Mouse (Mus musculus) left cerebral cortex, postnatal 25 days (tissue): ENCODE data around the gene Mogat1. TPM values are rescaled to one million over a fixed set of nuclear protein-coding genes. Genes with fewer than 3 reads are reported as not detected.
"Not testable (repeated sequence)": the region's sequence is repeated elsewhere in the genome, so short reads cannot be mapped to it uniquely, and the experiment has no call there.

Experiments used
- DNase-seq, 2 experiments: peaks; one replicate each; pipeline ENCODE4 v3.0.0; 2022; ENCODE audit warnings: low spot score in 2 of 2, mixed read lengths in 1 of 2
- intact Hi-C: fragments of 180-260 bp; cut with DNase I; formaldehyde crosslinking; loops from one replicate; pipeline ENCODE4 v1.15.1; 2025
- total RNA-seq, 2 experiments: library from RNA; stranded (reverse); gene quantifications; 2 replicates each; pipeline ENCODE4 v1.2.3; 2021

Mogat1 gene
- not detected for total RNA-seq

DNA sequence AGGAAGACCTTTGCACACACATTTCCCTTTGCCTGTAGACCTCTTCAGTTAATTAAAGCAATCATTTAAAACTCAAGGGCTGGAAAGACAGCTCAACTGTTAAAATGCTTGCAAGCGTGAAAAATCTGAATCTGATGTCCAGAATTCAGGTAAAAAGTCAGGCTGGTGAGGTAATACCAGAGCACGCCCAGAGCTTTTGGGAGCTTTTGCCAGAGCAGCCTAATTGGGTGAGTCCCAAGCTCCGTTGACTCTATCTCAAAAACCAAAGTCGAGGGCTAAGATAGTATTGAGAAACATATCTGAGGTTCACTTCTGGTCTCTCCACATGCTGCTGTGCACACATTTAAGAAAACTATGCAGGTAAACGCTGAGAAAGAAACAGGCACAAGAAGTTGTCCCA lies at the start of gene Mogat1:
Gene Mogat1, plus strand, starts transcription at position 130 of the 400 bp plus-strand sequence.
- no peak for DNase-seq
- intact Hi-C loops, result no loop called here

DNA sequence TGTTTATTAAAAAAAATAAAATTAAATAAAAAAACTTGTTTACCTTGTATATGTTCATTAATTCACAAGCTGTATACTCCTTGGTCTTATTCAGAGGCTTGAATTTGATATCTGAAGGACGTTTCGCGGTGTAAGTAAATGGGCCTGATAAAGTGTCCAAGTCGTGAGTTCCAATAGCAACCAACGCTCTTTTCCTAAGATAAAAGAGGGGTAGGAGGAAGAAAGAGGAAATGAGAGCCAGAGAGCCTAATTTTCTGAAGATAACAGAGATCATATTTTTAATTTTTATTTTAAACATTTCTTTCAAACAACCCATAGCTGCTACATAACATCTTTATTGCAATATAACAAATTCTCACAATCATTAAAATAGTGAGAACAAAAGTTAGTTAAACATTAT lies 38.4 kb upstream of the Mogat1 start:
- DNase-seq, result no peak
- intact Hi-C loops, result no loop called here

DNA sequence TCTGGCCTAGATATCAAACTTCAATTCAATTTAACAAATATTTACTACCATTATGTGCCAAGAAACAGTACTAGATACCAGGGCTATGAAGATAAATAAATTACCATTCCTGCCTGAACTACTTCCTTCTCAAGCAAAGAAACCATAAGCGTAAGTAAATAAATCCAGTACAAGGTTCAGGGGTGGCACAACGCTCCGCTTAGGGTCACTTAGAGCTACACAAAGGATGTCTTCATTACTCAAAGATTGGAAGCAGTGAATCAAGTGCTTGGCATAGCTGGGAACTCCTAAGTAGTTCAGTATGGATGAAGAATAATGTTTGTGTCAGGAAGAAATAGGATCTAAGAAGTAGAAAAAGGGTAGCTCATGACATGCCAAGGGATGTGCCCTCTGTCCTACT lies 27.4 kb upstream of the Mogat1 start:
- no peak for DNase-seq
- intact Hi-C loops, result no loop called here

DNA sequence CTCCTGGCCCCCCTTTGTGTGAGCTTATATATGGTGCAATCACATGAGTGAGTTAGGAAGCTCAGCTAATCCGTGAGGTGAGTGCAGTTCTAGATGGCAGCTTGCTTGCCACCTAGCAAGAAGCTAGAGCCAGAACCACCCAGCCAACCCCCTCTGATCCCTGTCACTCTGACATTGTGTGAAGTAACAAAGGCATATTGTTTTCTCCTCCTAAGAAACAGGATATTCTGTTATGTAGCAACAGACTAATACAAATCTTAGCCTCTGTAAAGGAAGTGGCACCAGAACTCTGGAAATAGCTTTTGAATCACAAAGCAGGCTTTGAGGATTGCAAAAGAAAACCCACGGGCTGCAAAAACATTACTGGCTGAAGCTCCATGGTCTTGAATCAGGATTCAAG lies 26.4 kb upstream of the Mogat1 start:
- intact Hi-C loops, result no loop called here

DNA sequence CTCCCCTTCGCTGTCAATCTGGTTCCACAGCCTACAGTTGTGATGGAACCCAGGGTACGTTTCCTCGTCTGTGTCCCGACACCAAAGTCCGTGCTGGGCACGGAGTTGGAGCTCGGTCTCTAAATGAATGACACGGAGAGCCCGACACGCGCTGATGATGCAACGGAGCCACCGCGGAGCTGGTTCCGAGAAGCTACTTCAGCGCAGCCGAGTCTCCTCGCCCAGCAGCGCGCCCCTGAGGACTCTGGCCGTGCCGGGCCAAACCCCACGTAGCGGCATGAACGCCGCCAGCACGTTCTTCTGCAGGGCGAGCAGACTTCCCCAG lies 22.4 kb upstream of the Mogat1 start:
- no peak for DNase-seq
- intact Hi-C loops, result no loop called here

More for the DNA sequence above, 26.4 kb upstream of the Mogat1 start:
- no peak for DNase-seq

DNA sequence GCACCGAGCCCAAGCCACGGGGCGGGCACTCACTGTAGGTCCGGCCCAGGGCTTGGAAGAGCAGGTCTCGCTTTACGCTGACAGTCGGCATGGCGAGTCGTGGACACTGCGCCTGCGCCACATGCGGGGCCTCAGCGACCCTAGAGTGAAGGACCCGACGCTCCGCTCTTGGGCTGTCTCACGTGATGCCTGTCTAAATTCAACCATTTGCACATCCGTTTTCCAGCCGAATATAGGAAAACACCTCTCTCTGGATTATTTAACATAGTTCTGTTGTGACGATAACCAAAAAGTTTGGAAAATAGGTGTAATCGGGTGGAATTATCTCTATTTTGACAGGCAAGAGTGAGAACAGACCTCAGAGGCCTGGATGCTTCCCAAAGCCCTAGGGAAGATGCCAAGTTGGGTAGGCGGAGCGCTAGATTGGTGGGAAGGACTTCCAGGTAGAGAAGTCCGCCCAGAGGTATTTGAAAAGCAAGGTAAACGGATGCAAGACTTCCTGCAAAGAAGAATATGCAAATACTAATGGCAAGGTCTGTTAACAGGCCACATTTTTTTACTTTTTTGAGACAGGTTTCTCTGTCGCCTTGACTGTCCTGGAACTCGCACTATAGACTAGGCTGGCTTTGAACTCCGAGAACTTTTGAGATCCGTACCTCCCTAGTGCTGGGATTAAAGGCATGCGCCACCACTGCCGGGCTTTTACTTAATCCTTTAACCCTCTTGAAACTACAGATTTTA lies 21.9 kb upstream of the Mogat1 start, which contains the start of gene Farsb:
Gene Farsb, minus strand, starts transcription at position 146 of the 741 bp plus-strand sequence.
- peak; percentile 92 for DNase-seq
- intact Hi-C loops, result no loop called here

DNA sequence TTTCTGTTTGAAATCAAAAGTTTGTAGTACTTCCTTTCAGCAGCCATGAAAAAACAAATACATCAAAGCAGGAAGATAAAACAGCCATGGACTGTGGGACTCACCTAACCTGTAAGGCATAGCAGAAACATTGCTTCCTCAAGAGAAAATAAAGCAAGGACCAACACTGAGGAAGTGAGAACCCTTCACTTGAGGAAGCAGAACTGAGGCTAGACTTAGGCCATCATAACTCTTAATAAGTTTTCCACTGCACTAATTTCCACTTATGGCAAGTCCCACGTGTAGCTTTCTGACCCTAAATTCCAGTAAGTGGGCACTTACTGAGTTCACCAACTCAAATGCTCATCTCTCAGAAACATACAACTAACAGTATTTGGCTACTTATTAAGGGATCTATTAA lies 20.6 kb upstream of the Mogat1 start:
- intact Hi-C loops, result no loop called here
- DNase-seq, result no peak

DNA sequence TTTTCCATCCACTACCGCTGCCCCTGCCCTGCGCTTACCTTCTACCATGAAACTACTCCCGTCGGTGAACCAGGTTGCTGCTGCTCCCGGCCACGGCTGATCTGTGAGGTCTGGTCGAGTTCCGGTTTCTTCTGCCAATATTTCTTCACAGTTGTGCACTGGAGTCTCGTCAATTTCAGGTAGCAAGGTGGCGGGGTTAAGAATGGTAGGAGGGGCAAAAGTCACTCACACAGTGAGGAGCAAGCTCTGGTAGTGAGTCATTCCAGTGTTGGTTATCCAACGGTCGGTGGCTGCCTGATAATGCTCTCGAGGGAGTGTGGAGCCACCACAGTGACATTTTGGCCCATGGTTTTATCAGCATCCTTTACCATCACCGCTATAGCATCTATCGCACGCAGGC lies 9.8 kb upstream of the Mogat1 start:
- intact Hi-C loops, result no loop called here
- no peak for DNase-seq

DNA sequence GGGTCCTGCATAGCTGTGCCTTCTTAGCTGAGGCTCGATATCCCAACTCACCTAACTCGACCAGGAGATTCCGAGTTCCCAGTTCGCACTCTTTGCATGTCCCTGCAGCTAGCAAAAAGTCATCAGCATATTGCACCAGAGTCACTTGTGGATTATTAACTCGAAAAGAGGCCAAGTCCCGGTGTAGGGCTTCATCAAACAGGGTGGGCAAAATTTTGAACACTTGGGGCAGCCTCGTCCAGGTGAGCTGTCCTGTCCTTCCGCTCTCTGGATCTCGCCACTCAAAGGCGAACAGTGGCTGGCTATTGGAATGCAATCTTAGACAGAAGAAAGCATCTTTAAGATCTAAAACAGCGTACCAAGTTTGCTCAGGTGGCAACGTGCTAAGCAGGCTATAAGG lies 8.9 kb upstream of the Mogat1 start:
- intact Hi-C loops, DNase-seq: not testable (repeated sequence)

DNA sequence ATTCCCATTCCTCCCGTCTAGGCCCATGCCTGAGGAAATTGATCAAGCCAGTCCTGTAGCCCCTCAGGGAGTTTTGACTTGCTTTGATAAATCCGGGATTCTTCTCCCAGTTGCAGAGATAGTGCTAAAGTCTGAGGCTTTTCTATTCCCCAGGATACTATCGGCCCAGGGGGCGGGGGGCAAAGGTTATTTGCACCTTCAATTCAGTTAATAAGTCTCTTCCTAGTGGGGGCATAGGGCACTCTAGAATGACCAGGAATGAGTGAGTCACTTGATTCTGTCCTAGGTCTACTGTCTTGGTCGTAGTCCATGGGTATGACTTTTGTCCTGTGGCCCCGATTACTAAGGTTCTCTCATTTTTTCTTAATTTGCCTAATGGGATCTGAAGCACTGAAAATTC lies 8.3 kb upstream of the Mogat1 start:
- intact Hi-C loops, result no loop called here
- no peak for DNase-seq

DNA sequence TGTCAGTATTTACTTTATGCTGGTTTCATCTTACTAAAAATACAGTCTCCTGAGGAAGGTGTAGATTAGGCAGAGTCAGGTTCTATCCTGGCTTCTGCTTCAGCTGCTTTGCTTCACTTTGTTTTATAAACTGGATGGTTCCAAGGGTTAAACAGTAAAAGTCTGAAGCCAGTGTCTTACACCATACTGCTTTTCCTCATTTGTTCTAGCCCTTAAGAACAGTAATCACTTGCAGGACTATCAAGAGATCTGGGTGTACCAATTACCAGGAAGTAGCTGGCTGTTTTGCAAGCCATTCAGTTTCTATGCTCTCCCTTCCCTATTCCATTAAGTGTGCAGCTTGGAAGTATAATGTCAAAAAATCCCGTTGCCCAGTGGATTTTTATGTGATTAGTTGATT lies 3.7 kb upstream of the Mogat1 start:
- intact Hi-C loops, result no loop called here
- DNase-seq, result no peak

DNA sequence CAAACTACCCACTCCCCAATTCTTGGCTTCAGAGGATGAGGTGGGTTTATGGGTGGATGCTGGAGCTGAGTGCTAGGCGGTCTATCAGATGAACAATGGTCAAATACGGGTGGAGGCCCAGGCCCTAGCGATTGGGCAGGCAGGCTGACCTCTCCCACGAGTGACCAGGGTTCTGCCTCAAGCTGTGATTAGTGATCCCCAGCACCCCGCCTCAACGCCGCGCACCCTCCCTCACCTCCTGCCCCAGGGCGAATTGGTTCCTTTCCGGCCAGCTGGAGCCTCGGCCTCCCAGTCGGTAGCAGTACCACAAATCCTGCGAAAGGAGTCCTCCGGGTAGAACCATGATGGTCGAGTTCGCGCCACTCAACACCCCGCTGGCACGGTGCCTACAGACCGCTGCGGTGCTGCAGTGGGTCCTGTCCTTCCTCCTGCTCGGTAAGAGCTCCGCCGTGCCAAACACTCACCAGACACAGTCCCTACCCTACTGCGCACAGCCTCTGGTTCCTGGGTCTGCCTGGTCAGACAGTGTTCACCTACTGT lies 900 bp downstream of the Mogat1 start, which contains the start of gene BC035947:
Gene BC035947, minus strand, starts transcription at position 538 of the 540 bp plus-strand sequence.
- intact Hi-C loops, result no loop called here
- no peak for DNase-seq

DNA sequence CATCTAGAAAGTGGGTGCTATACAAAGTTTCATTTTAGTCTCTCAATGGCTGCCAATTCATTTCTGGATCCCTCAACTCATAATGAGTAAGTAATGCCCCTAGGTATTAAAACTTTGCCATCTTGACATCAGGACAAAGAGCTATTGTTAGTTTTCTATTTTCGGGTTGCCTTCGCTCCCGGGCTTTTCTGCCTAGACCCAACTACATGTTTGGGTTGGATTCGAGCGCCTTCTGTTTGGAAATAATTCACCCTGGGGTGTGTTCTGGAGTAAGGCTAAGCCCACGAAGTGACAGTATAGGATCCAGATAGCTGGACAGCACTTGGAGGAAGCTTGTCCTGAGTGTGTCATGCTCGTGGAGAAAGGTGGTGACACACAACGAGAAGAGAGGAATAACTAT lies 2.0 kb downstream of the Mogat1 start:
- no peak for DNase-seq
- intact Hi-C loops, result no loop called here

DNA sequence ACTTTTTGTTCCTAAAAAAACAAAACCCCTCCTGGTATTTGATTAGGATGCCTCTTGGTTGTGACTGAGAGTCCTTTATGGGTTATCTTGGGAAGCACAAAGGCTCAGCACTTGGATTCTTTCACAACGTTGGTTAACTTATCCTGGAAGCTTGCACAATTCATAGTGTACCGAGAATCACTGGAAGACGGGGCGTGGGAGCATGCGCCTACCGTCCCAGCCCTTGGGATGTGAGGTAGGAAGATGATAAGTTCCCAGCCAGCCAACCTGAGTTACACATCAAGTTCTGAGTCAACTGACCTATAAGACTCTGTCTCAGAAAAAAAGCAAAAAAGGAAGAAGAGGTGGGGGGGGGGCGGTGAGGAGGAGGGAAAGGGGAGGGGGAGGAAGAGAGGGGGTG lies 8.1 kb downstream of the Mogat1 start:
- intact Hi-C loops, result no loop called here
- peak in 1 of 2 experiments; percentile 5 for DNase-seq

DNA sequence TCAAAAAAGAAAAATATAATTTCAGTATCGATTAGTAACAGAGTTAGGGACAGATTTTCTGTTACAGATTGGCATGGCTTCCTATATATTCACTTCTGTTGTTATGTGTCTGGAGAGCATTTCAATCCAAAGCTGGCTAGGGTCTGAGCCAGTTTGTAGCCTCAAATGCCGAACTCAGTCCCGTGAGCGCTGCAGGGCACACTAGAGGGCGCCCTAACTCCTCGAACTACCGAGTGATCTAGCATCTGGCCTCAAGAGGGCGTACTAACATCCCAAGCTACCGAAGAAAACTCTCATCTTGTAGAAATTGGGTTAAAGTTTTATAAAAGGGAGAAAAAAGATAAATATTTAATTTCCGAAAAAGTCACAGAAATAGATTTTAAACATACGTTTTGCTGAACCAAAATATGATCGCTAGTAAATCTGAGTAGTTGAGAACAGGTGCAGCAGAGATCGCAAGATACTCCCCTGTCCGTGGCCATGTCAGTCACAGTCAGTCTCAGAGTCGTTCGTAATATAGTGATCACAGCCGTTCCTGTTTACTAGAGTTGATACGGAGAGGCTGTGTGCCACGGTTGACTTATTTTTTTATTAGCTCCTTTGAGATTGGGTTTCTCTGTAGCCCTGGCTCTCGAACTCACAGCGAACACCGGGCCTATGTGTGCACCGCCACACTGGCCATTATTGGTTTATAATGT lies 14.5 kb downstream of the Mogat1 start:
- peak; percentile 67 to 78 for DNase-seq
- intact Hi-C loops, result loop anchor here (2.0 kb wide), 1 partner anchor 1115 kb away; no protein-coding TSS in a partner anchor

DNA sequence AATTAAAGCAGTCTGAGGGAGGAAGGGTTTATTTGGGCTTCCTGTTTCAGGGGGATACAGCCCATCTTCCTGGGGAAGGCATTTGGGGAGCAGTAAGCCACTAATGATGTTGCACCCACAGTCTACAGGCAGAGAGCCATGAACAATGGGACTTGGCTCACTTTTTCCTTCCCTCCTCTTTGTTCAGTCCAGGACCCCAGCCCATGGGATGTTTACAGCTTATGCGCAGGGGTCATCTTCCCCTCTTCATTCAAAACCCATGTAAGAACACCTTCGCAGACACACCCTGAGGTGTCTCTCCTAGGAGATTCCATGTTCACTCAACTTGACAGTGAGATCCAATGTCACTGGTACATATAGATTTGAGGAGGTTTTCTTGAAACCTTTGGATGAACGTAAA lies 17.6 kb downstream of the Mogat1 start:
- DNase-seq, result no peak
- intact Hi-C loops, result no loop called here

DNA sequence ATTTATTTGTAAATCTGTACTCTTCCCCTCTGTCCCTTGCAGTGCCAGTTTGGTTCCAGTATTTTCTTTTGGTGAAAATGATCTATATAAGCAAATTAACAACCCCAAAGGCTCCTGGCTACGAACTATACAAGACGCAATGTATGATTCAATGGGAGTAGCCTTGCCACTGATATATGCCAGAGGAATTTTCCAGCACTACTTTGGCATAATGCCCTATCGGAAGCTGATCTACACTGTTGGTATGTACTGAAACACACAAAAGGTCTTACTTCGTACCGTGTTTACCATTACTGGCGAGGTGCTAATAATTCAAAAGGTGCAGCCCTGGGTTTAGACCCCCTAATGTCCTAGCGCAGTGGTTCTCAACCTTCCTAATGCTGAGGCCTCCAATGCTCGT lies 18.2 kb downstream of the Mogat1 start:
- intact Hi-C loops, result no loop called here

DNA sequence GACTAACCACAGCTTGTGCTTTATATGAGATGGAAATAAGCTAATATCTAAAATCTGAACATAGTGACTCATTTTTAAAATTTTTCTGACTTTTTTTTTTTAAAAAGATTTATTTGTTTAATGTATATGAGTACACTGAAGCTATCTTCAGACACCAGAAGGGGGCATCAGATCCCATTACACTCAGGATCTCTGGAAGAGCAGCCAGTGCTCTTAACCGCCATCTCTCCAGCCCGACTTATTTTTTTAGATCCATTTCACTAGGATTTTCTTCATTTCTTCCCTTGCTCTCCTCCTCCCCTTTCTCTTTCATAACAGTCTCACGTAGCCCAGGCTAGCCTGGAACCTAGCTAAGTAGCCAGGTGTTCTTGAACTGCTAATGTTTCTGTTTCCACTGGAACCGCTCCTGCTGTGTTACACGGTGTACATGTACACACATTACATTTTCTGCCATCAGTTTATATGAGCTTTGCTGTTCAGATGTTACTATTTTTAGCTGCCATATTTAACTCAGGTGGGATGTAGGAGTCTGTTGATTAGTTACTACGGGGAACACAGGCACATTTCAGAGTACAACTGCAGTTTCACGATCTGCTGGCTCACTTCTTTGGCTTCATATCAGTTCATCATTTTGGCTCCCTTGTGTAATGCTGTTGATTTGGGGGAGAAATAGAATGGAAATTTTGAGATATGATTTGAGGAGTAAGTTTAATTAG lies 19.9 kb downstream of the Mogat1 start:
- DNase-seq, result peak in 1 of 2 experiments; percentile 14
- intact Hi-C loops, result no loop called here

More for the DNA sequence above, 18.2 kb downstream of the Mogat1 start:
- no peak for DNase-seq

DNA sequence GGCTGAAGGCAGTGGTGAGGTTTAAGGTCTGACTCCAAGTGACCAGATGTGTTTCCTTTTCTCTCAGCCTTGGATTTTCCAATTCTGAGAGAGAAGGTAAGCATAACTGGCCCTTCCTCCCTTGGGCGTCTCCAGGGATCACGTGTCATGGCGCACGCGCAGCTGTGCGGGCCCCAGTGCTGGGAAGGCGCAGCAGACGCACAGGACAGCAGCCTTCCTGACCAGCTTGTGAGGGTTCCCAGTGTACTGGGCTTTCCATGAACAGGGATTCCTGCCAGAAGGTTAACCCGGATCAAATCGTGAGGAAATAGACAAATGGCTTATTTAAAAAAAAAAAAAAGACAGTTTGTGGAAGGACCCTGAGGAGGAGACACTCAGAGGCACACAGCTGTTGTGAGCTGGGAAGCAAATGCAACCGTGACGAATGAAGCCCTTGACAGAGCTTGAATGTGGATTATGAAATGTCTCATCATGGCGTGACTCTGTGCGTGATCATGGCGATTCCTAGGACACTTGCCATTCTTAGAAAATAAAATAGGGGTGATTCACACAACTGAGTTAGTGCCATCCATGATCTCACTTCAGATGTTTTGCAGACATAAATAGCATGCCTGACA lies 21.5 kb downstream of the Mogat1 start:
- DNase-seq, result peak in 1 of 2 experiments; percentile 50
- intact Hi-C loops, result no loop called here
